Mouse (Mus musculus): ENCODE data around the gene Slc2a5.

DNA sequence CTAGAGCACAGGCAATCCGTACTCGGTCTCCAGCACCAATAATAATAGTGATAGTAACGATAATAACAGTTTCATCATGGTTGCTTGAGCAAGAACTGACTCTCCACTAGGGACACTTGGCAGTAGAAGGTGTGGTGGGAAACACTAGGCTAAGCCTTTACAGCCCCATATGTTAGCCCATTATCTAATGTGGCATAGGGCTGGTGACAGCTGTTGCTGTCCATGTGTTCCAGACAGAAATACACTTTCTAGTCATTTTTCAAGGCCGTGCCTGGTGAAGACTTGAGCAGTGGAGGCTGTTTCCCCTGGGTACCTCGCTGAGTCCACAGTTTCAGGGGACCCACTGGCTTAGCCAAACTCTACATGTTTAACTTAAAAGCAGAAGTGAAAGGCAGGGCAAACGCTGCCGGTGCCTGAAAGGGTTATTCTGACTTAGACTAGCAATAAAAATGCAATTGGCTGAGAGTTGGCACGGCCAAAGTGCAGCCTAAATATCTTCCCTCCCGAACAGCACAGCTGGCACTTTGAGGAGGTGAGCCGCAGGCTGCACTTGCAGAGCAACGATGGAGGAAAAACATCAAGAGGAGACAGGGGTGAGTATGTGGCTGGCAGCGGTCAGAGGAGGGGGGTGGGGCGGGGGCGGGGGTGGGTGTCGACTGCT is 1.2 kb downstream of the Slc2a5 start:
- TF ChIP-seq CTCF (conservative IDR thresholded peaks at IDR 0.05; ENCODE audit: low read length) (no peak), NANOG (IDR thresholded peaks at IDR 0.05; ENCODE audit: borderline replicate concordance, low read length) (no peak)
